Mouse (Mus musculus): ENCODE data around the gene Cuedc2. TPM values are rescaled to one million over a fixed set of nuclear protein-coding genes. Genes with fewer than 3 reads are reported as not detected.

The Cuedc2 gene
- polyA plus RNA-seq, 1 experiment, result 65.5 TPM

GRCm38 (mm10) chr19:46324918-46325317 lies 13.6 kb downstream of the Cuedc2 start:
- H3K4me3 ChIP-seq (ENCODE audit: low read depth, low read length), result no peak overlapping the region
- H3K27ac ChIP-seq (ENCODE audit: insufficient read depth, low read length), result no peak overlapping the region
- no peaks in the 10 kb centered on the region for H3K4me1 ChIP-seq (ENCODE audit: control insufficient read depth, insufficient read depth, low read length)
- no peaks in the 10 kb centered on the region for H3K36me3 ChIP-seq (ENCODE audit: control insufficient read depth, insufficient read depth, low read length, poor library complexity, severe bottlenecking)
- no peak overlapping the region for H3K9ac ChIP-seq (ENCODE audit: low read depth, poor library complexity, severe bottlenecking)
- H3K9me3 ChIP-seq (replicated peaks; ENCODE audit: control insufficient read depth, insufficient read depth, low read length, poor library complexity, severe bottlenecking), result no peaks in the 10 kb centered on the region
- H3K27me3 ChIP-seq (ENCODE audit: control insufficient read depth, insufficient read depth, low read length, poor library complexity, severe bottlenecking), result no peaks in the 10 kb centered on the region
- no peak for TF ChIP-seq EP300 (IDR thresholded peaks at IDR 0.05; ENCODE audit: insufficient read depth, low read depth, low read length)
- no peak for TF ChIP-seq CTCF (IDR thresholded peaks at IDR 0.05; ENCODE audit: low read depth, low read length)
- TF ChIP-seq POLR2A (IDR thresholded peaks at IDR 0.05; ENCODE audit: insufficient read depth, low read length), result no peak

DNA sequence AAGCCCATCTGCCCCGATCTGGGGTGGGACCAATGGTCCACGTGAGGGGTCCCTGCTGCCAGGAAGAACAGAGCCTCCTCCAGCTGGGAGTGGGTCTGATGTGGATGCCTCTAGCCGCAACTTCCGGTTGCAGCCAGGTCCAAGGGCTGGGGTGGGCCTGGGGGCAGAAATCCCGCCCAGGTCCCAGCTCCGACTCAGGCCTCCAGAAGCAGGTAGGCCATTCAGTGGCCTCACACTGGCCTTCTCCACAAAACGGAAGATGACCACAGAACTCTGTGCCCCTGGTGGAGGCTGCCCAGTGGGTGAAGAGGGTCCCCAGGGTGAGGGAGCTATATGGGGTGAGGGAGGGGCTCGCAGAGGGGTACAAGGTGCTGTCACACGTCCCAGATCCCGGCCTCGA lies 14.1 kb downstream of the Cuedc2 start:
- Histone ChIP-seq H3K4me3 (ENCODE audit: low read depth, low read length) (no peak overlapping the region), H3K27me3 (ENCODE audit: control insufficient read depth, insufficient read depth, low read length, poor library complexity, severe bottlenecking) (no peaks in the 10 kb centered on the region), H3K9me3 (replicated peaks; ENCODE audit: control insufficient read depth, insufficient read depth, low read length, poor library complexity, severe bottlenecking) (no peaks in the 10 kb centered on the region), H3K9ac (ENCODE audit: low read depth, poor library complexity, severe bottlenecking) (no peak overlapping the region), H3K27ac (ENCODE audit: insufficient read depth, low read length) (no peak overlapping the region), H3K36me3 (ENCODE audit: control insufficient read depth, insufficient read depth, low read length, poor library complexity, severe bottlenecking) (no peaks in the 10 kb centered on the region), H3K4me1 (ENCODE audit: control insufficient read depth, insufficient read depth, low read length) (no peaks in the 10 kb centered on the region)
- no peak for TF ChIP-seq POLR2A (IDR thresholded peaks at IDR 0.05; ENCODE audit: insufficient read depth, low read length)
- TF ChIP-seq CTCF (IDR thresholded peaks at IDR 0.05; ENCODE audit: low read depth, low read length), result no peak
- no peak for TF ChIP-seq EP300 (IDR thresholded peaks at IDR 0.05; ENCODE audit: insufficient read depth, low read depth, low read length)

DNA sequence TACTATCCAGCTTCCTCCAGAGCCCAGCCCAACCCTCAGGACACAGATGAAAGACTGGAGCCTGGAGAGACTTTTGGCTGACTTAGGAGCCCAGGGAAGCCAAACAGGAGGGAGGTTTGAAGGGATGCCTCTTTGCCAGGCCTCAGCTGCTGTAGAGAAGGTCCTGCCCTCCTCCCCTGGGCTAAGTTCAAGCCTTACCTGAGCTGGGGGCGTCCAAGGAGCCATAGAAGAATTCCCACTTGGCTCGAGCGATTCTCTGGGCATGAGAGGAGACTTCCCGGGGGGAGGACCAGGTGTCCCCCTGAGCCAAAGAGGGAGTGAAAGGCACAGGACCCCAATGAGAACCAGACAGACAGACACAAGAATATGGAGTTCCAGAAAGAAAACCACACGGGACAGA lies 14.8 kb downstream of the Cuedc2 start:
- H3K4me1 ChIP-seq (ENCODE audit: control insufficient read depth, insufficient read depth, low read length), result no peaks in the 10 kb centered on the region
- no peak overlapping the region for H3K4me3 ChIP-seq (ENCODE audit: low read depth, low read length)
- H3K27ac ChIP-seq (ENCODE audit: insufficient read depth, low read length), result no peak overlapping the region
- H3K9me3 ChIP-seq (replicated peaks; ENCODE audit: control insufficient read depth, insufficient read depth, low read length, poor library complexity, severe bottlenecking), result no peaks in the 10 kb centered on the region
- no peaks in the 10 kb centered on the region for H3K36me3 ChIP-seq (ENCODE audit: control insufficient read depth, insufficient read depth, low read length, poor library complexity, severe bottlenecking)
- no peak overlapping the region for H3K9ac ChIP-seq (ENCODE audit: low read depth, poor library complexity, severe bottlenecking)
- TF ChIP-seq CTCF (IDR thresholded peaks at IDR 0.05; ENCODE audit: low read depth, low read length), result no peak
- no peak for TF ChIP-seq POLR2A (IDR thresholded peaks at IDR 0.05; ENCODE audit: insufficient read depth, low read length)
- no peak for TF ChIP-seq EP300 (IDR thresholded peaks at IDR 0.05; ENCODE audit: insufficient read depth, low read depth, low read length)
- H3K27me3 ChIP-seq (ENCODE audit: control insufficient read depth, insufficient read depth, low read length, poor library complexity, severe bottlenecking), result no peaks in the 10 kb centered on the region

GRCm38 (mm10) chr19:46322996-46323572 lies 15.4 kb downstream of the Cuedc2 start:
- H3K4me3 ChIP-seq (ENCODE audit: low read depth, low read length), result no peak overlapping the region
- no peak overlapping the region for H3K27ac ChIP-seq (ENCODE audit: insufficient read depth, low read length)
- no peaks in the 10 kb centered on the region for H3K9me3 ChIP-seq (replicated peaks; ENCODE audit: control insufficient read depth, insufficient read depth, low read length, poor library complexity, severe bottlenecking)
- H3K9ac ChIP-seq (ENCODE audit: low read depth, poor library complexity, severe bottlenecking), result no peak overlapping the region
- H3K36me3 ChIP-seq (ENCODE audit: control insufficient read depth, insufficient read depth, low read length, poor library complexity, severe bottlenecking), result no peaks in the 10 kb centered on the region
- H3K27me3 ChIP-seq (ENCODE audit: control insufficient read depth, insufficient read depth, low read length, poor library complexity, severe bottlenecking), result no peaks in the 10 kb centered on the region
- no peaks in the 10 kb centered on the region for H3K4me1 ChIP-seq (ENCODE audit: control insufficient read depth, insufficient read depth, low read length)
- no peak for TF ChIP-seq CTCF (IDR thresholded peaks at IDR 0.05; ENCODE audit: low read depth, low read length)
- TF ChIP-seq EP300 (IDR thresholded peaks at IDR 0.05; ENCODE audit: insufficient read depth, low read depth, low read length), result no peak
- no peak for TF ChIP-seq POLR2A (IDR thresholded peaks at IDR 0.05; ENCODE audit: insufficient read depth, low read length)

GRCm38 (mm10) chr19:46322144-46322995 lies 16.1 kb downstream of the Cuedc2 start:
- no peak for TF ChIP-seq POLR2A (IDR thresholded peaks at IDR 0.05; ENCODE audit: insufficient read depth, low read length)
- no peak for TF ChIP-seq CTCF (IDR thresholded peaks at IDR 0.05; ENCODE audit: low read depth, low read length)
- TF ChIP-seq EP300 (IDR thresholded peaks at IDR 0.05; ENCODE audit: insufficient read depth, low read depth, low read length), result no peak
- no peak overlapping the region for H3K9ac ChIP-seq (ENCODE audit: low read depth, poor library complexity, severe bottlenecking)
- no peak overlapping the region for H3K27ac ChIP-seq (ENCODE audit: insufficient read depth, low read length)
- peaks cover 6% of the 10 kb centered on the region for H3K27me3 ChIP-seq (ENCODE audit: control insufficient read depth, insufficient read depth, low read length, poor library complexity, severe bottlenecking)
- H3K4me1 ChIP-seq (ENCODE audit: control insufficient read depth, insufficient read depth, low read length), result no peaks in the 10 kb centered on the region
- no peaks in the 10 kb centered on the region for H3K9me3 ChIP-seq (replicated peaks; ENCODE audit: control insufficient read depth, insufficient read depth, low read length, poor library complexity, severe bottlenecking)
- no peak overlapping the region for H3K4me3 ChIP-seq (ENCODE audit: low read depth, low read length)
- no peaks in the 10 kb centered on the region for H3K36me3 ChIP-seq (ENCODE audit: control insufficient read depth, insufficient read depth, low read length, poor library complexity, severe bottlenecking)

Measured in ES-Bruce4 (cell line).